Mouse (Mus musculus) neutrophil, adult 83 days (primary cell): ENCODE data around the gene Nabp2. TPM values are rescaled to one million over a fixed set of nuclear protein-coding genes. Genes with fewer than 3 reads are reported as not detected.

Source experiments
- total RNA-seq, 2 experiments: library from RNA; stranded (reverse); gene quantifications; one replicate each; pipeline ENCODE4 v1.2.4; 2023

Gene Nabp2
- 10 to 100 TPM; 36.2 to 39.9 TPM for total RNA-seq

DNA sequence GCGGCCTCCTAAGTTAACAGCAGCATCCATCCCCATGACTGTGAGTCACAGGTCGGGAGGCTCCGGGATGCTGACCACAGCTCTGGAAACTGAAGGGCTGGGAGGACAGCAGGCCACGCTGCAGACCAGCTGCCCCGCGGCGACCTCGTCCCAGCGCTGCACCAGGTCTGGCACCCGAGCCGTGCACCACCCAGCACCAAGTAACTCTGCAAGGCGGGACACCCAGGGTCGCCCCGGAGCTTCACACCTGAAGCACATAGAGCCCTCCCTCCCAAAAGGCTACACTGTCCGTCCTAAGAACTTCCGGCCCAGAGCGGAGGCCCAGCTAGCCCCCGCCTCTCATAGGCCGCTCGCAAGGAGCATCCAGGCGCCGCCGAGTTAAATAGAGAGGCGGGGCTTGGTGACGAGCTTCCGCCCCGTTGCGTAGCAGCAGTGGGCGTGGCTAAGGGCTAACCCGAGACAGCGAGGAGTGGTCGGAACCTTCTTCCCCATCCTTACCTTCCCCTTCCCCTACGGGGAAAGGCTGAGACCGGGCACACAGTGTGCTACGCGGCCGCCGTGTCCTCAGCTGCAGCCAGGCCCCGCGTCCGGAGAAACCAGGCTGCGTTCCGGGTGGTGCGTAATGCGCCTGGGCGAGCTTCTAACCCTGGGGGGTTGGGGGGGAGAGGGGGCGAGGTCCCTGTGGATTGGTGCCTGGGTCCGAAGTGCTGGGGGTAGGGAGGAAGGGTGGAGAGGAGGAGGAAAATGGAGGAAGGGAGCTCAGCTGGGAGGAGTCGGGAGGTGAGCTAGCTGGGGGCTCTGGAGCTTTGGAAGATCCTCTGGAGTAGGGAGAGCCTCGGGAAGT, at the start of gene Nabp2, which contains the start of gene Rnf41:
TSS of gene Nabp2 (minus strand) at position 282 of the 844 bp plus-strand sequence.
TSS of gene Rnf41 (plus strand) at position 447 of the 844 bp plus-strand sequence.

DNA sequence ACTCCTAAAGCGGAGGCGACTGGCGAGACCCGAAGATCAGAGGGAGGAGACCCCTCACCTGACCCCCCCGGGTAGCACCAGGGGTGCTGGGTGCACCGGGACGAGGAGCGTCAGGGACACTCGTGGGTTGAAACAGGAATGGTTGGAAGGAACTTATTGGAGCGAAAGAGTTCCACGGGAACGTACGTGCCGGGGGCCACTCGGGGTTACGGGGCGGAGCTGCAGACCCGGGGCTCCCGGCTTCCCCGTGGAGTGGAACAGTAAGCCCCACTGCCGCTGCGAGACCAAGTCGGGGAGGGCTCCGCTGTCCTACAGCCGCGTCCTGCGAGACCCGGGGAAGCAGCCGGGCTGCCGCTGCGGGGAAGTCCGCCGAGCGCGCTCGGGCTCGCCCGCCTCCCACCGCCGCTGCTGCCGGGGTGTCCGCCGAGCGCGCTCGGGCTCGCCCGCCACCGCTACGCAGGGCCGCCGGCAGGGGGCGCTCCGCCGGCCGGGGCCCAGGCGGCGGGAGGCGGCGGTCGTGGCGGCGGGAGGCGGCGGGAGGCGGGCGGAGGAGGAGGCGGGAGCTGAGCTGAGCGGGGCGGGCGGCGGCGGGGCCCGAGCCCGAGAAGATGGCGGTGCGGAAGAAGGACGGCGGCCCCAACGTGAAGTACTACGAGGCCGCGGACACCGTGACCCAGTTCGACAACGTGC, 47.6 kb upstream of the Nabp2 start, which contains the start of gene Smarcc2:
TSS of gene Smarcc2 (plus strand) at position 530 of the 690 bp plus-strand sequence.

DNA sequence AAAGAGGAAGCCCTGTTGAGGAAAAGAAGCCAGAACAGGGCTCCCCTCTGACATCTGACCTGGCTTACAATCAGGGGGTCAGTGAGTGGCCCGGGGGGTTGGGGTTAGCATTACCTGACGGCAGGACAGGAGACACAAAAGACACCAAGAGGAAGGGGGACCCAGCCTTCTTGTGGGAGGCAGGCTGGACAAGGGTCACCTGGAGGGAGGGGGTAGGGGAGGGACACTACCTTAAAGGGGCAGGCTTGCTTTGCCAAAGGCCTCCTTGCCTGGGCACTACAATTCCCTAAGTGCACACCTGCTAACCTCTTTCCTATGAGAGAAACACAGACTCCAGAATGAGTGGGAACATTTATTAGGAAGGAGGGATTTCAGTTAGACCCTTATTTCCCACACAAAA, 10.2 kb downstream of the Nabp2 start, which contains the start of gene Slc39a5:
TSS of gene Slc39a5 (minus strand) at position 174 of the 400 bp plus-strand sequence.

DNA sequence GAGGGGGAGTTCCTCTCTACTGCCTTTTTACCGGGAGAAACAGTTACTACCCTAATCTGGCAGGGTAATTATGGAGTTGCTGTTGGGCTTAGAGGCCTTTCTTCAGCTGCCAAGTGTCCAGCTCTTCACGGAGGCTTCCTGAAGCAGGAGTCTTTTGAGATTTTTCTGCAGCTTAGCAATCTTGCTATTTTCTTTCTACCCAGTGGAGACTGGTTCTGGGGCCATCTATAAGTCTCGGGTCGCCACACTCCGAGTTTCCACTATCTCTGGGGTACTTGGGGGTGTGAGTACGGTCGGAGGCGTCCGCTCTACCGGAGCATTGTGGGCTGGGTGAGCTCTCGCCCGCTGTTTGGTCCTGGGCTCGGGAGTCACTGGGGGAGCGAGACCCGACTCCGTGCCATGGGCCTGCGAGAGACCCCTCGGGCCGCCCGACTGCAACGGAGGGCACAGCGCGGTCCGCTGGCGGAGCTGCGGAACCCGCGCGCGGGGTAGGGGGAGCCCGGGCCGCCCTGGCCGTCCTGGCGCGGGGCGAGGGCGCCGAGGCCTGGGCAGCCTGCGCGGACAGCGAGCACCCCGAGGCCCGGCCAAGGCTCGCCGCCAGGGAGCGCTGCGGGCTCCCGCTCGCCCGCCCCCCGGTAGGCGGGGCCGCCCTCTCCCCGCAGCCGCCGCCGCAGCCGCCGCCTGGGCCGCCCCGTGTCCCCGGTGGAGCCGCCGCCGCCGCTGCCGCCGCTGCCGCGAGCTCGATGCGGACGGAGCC, 34.7 kb downstream of the Nabp2 start, which contains the start of gene Ankrd52:
TSS of gene Ankrd52 (plus strand) at position 661 of the 757 bp plus-strand sequence.

DNA sequence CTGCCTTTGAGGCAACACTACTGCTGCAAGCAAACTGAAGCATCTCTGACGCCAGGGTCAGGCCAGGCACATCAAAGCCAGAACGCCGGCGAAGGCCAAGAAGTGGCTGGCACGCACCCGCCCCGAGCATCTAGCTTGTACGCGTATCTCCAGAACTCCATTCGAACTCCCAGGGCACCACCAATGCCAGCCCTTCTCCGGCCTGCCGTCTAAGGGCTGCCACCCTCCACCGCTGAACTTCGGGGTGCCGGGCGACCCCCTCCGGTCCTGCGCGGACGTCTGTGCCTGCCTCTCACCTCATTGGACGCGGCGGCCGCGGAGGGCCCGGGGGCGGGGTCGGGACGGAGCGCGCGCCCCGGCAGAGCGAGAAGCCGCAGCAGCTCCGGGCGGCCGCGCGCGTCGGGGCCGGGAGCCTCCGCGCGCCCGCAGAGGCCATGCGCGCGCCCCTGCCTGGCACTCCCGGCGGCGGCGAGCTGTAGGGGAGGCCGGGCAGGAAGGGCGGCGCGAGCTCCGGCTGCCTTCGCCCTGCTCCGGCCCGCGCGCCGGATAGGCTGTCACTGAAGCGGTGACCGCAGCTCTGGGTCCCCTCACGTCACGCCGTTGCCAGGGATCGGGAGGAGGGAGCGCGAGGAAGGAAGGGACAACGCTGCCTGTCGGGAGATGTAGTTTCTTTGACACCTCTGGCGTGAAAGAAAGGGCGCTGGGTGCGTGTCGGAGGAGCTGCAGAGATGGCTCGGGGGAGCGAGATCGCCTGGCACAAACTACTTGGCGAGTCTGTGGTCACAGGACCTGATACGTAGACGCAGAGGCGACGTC, 42.7 kb downstream of the Nabp2 start, which contains the start of gene Coq10a:
TSS of gene Coq10a (minus strand) at position 596 of the 816 bp plus-strand sequence.

Other genes starting within 250 kb of the Nabp2 start
- gene Rbms2, start 231.2 kb downstream of the Nabp2 start, total RNA-seq = 10 to 100 TPM; 10.7 to 11.5 TPM
- gene Gls2, start 217.0 kb downstream of the Nabp2 start, total RNA-seq = 1 to 10 TPM; 1.0 to 1.6 TPM
- gene Spryd4, start 199.7 kb downstream of the Nabp2 start, total RNA-seq = 1 to 10 TPM; 4.2 to 6.3 TPM
- under 1 TPM in 1 of 2 experiments, not detected in 1; 0.15 TPM for gene Mip, start 185.7 kb downstream of the Nabp2 start, total RNA-seq
- gene Timeless, start 179.4 kb downstream of the Nabp2 start, total RNA-seq = 10 to 100 TPM; 29.4 to 41.0 TPM
- gene Apon, start 157.4 kb downstream of the Nabp2 start, total RNA-seq = under 1 TPM in 1 of 2 experiments, not detected in 1; 0.46 TPM
- not detected for gene Apof, start 142.8 kb downstream of the Nabp2 start, total RNA-seq
- gene Stat2, start 140.9 kb downstream of the Nabp2 start, total RNA-seq = 10 to 100 TPM; 36.7 to 45.1 TPM
- gene Il23a, start 112.7 kb downstream of the Nabp2 start, total RNA-seq = not detected
- gene Pan2, start 108.2 kb downstream of the Nabp2 start, total RNA-seq = 10 to 100 TPM; 30.3 to 33.9 TPM
- gene Cnpy2, start 89.0 kb downstream of the Nabp2 start, total RNA-seq = 10 to 100 TPM; 34.4 to 34.6 TPM
- gene Cs, start 73.8 kb downstream of the Nabp2 start, total RNA-seq = 100 to 1,000 TPM; 101 to 107 TPM
- gene Coq10a, start 42.5 kb downstream of the Nabp2 start, total RNA-seq = 10 to 100 TPM; 15.7 to 16.2 TPM
- gene Ankrd52, start 34.4 kb downstream of the Nabp2 start, total RNA-seq = 10 to 100 TPM; 39.9 to 40.3 TPM
- gene Slc39a5, start 10.3 kb downstream of the Nabp2 start, total RNA-seq = not detected
- gene Rnf41, start 165 bp upstream of the Nabp2 start, total RNA-seq = 10 to 100 TPM; 34.9 to 38.0 TPM
- 10 to 100 TPM; 94.8 to 95.9 TPM for gene Smarcc2, start 47.8 kb upstream of the Nabp2 start, total RNA-seq
- 1,000 to 10,000 TPM; 1,082 to 1,094 TPM for gene Myl6, start 82.7 kb upstream of the Nabp2 start, total RNA-seq
- gene Myl6b, start 87.2 kb upstream of the Nabp2 start, total RNA-seq = 1 to 10 TPM; 2.3 to 2.7 TPM
- gene Esyt1, start 114.4 kb upstream of the Nabp2 start, total RNA-seq = 100 to 1,000 TPM; 141 to 160 TPM
- 10 to 100 TPM; 25.3 to 27.3 TPM for gene Zc3h10, start 136.3 kb upstream of the Nabp2 start, total RNA-seq
- 1,000 to 10,000 TPM; 1,718 to 1,914 TPM for gene Rpl41, start 137.8 kb upstream of the Nabp2 start, total RNA-seq
- 10 to 100 TPM; 50.1 to 53.8 TPM for gene Pa2g4, start 154.5 kb upstream of the Nabp2 start, total RNA-seq
- gene Erbb3, start 178.2 kb upstream of the Nabp2 start, total RNA-seq = 1 to 10 TPM in 1 of 2 experiments, under 1 TPM in 1; 0.85 to 1.1 TPM
- 100 to 1,000 TPM; 512 to 560 TPM for gene Rps26, start 215.3 kb upstream of the Nabp2 start, total RNA-seq
- not detected for gene Ikzf4, start 234.5 kb upstream of the Nabp2 start, total RNA-seq